Mouse (Mus musculus) lung, postnatal 0 days (tissue): ENCODE results near the gene Myl9.

Experiments used
- CTCF ChIP-seq: IDR thresholded peaks from 2 replicates; pipeline ENCODE4 v1.5.1; 2016; ENCODE audit warnings: antibody characterized with exemption, mild to moderate bottlenecking
- EP300 ChIP-seq: IDR thresholded peaks from 2 replicates; pipeline ENCODE4 v1.6.1; 2016; ENCODE audit warnings: antibody characterized with exemption, mild to moderate bottlenecking, control low read depth

GRCm38 (mm10) chr2:156736846-156737245, 38.4 kb upstream of the Myl9 start:
- TF ChIP-seq CTCF (no peak), EP300 (no peak)
